Mouse (Mus musculus): ENCODE data around the gene Pds5a.
A peak's percentile ranks its signal among the peaks of the same experiment; 100 is the strongest.
"Not testable (repeated sequence)": the region's sequence is repeated elsewhere in the genome, so short reads cannot be mapped to it uniquely, and the experiment has no call there.

Pds5a gene

GRCm38 (mm10) chr5:65697836-65698758 is at the start of gene Pds5a:
Gene Pds5a, minus strand, starts transcription at chr5:65698273.
- DNase-seq, result peak; percentile 91 to 94

GRCm38 (mm10) chr5:65746908-65747307 is 48.8 kb upstream of the Pds5a start:
- no peak for DNase-seq

GRCm38 (mm10) chr5:65739366-65739765 is 41.3 kb upstream of the Pds5a start:
- DNase-seq, result no peak

GRCm38 (mm10) chr5:65735601-65736000 is 37.5 kb upstream of the Pds5a start:
- peak; percentile 40 to 47 for DNase-seq

- DNase-seq, result peak; percentile 62 to 77
These were observed 33.3 kb upstream of the Pds5a start for GRCm38 (mm10) chr5:65731173-65732007.

GRCm38 (mm10) chr5:65724311-65725054 is 26.4 kb upstream of the Pds5a start:
- peak; percentile 75 to 86 for DNase-seq

GRCm38 (mm10) chr5:65718368-65718767 is 20.3 kb upstream of the Pds5a start:
- DNase-seq, result no peak

- not testable (repeated sequence) for DNase-seq
These were observed 19.8 kb upstream of the Pds5a start for GRCm38 (mm10) chr5:65717903-65718211.

- DNase-seq, result no peak
These were observed 19.2 kb upstream of the Pds5a start for GRCm38 (mm10) chr5:65717063-65717902.

- DNase-seq, result no peak
These were observed 17.0 kb upstream of the Pds5a start for GRCm38 (mm10) chr5:65715084-65715483.

- DNase-seq, result no peak
These were observed 13.4 kb upstream of the Pds5a start for GRCm38 (mm10) chr5:65711463-65711862.

GRCm38 (mm10) chr5:65710267-65710666 is 12.2 kb upstream of the Pds5a start:
- DNase-seq, result no peak

- DNase-seq, result no peak
These were observed 8.9 kb upstream of the Pds5a start for GRCm38 (mm10) chr5:65706979-65707378.

- DNase-seq, result no peak
These were observed 8.1 kb upstream of the Pds5a start for GRCm38 (mm10) chr5:65706171-65706570.

- DNase-seq, result no peak
These were observed 6.9 kb upstream of the Pds5a start for GRCm38 (mm10) chr5:65704765-65705678.

- DNase-seq, result no peak
These were observed 5.2 kb upstream of the Pds5a start for GRCm38 (mm10) chr5:65703261-65703660.

GRCm38 (mm10) chr5:65700102-65700501 is 2.0 kb upstream of the Pds5a start:
- DNase-seq, result no peak

- no peak for DNase-seq
These were observed 1.1 kb upstream of the Pds5a start for GRCm38 (mm10) chr5:65699146-65699545.

GRCm38 (mm10) chr5:65698759-65699136 is 675 bp upstream of the Pds5a start:
- DNase-seq, result no peak

GRCm38 (mm10) chr5:65697486-65697835 is 612 bp downstream of the Pds5a start:
- DNase-seq, result peak in 1 of 2 experiments; percentile 65

GRCm38 (mm10) chr5:65696821-65697485 is 1.1 kb downstream of the Pds5a start:
- DNase-seq, result peak; percentile 76 to 83
